Mouse (Mus musculus) colon, adult 2 months (tissue): ENCODE measurements around the gene Gm7168. TPM values are rescaled to one million over a fixed set of nuclear protein-coding genes. Genes with fewer than 3 reads are reported as not detected.

Experiments
- polyA plus RNA-seq: library from polyadenylated mRNA; depleted of rRNA; stranded (reverse); fragments of >200 nt; gene quantifications from 2 replicates; pipeline ENCODE4 v1.2.3, GENCODE M21; 2012; rRNA removed

Gm7168 gene
- polyA plus RNA-seq: not detected in 2 replicates

GRCm38 (mm10) chr17:13948073-13948472 is at the start of gene Gm7168:
Gene Gm7168, plus strand, starts transcription at chr17:13948373.

Other genes starting within 250 kb of the Gm7168 start
- 68.2 and 80.3 TPM in 2 replicates for gene Afdn, start 187.8 kb upstream of the Gm7168 start, polyA plus RNA-seq
- 3.4 and 3.9 TPM in 2 replicates for gene Tcte2, start 186.5 kb upstream of the Gm7168 start, polyA plus RNA-seq
- not detected in 2 replicates for gene Gm7356, start 55.3 kb downstream of the Gm7168 start, polyA plus RNA-seq
- not detected in 2 replicates for gene Gm7358, start 111.2 kb downstream of the Gm7168 start, polyA plus RNA-seq